Mouse (Mus musculus): ENCODE data around the gene Lingo2.

Lingo2 gene

DNA sequence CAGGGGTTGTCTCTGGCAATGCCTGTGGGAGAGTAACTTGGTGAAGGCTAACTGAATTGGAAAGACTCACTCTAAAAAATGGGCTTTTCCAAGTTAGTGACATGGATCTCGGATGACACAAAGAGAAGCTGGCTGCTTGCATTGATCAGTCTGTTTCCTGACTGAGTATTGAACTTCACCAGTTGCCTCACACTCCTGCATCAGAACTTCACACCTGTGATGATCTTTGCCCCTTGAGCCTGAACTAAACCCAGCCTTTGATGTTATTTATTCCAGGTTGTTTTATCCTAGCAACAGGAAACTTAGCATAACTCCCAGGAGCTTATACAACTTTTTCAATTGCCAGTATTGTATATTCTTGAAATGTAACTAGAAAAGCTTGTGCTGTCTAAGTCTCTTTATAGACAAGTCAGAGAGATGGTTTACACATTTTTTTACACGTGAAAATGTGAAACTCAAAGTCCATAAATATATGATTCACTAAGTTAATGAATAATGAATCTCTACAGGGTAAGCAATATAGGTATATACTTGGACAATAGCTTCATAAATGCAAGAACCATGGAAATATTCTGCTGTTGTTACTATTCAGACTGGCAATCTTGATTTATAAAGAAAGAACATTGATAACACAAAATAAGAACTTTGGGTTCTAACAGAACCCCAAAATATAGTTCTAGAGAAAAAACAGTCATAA lies 410.7 kb downstream of the Lingo2 start:
- no peak for DNase-seq (ENCODE audit: low spot score in 2 of 2)

DNA sequence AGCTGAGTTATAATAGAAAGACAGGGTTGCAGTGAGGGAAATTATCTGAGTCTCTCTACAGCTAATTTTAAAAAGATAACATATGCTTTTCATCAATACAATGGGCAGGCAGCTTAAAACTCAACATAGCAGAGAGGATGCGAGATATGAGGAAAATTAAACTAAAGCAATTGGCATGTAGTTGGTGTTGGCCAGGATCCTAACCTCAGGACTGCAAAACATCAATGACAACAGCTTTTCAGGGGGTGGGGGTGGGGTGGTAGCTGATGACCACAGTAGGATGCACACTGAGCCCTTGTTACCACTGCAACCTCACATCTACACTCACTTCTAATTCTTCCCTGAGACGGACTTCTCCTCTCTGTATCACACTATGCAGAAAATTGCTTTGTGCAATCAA lies 417.7 kb downstream of the Lingo2 start:
- no peak for DNase-seq (ENCODE audit: low spot score in 2 of 2)

DNA sequence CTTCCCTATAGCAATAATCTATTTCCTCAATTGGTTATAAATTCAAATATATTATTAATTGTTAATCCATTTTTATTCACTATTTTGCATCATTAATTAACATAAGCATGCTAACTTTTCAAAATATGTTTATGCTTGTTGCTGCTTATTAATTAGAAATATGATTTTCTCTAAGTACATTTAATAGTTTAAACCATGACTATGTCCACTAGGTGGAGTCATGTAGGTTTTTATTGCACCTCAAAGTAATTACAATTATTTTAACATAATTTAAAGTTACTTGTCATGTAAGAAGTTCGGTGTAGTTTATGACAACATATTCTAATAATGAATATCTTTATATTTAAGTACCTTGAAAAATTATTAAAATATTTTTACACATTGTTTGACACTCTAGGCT lies 461.3 kb downstream of the Lingo2 start:
- no peak for DNase-seq (ENCODE audit: low spot score in 2 of 2)

DNA sequence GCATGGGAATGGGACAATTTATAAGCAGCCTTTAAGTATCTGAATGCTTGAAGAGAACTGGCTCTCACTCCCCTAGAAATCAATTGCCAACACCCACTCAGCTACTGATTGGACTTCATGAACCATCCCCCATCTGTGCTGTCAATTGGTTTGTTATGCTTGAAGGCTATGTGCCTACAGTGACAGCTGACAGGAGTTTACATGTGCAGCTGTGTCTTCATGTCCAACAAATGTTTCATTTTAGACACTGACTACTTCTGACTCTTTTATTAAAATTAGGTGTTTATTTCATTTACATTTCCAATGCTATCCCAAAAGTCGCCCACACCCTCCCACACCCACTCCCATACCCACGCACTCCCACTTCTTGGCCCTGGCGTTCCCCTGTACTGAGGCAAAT lies 516.3 kb downstream of the Lingo2 start:
- no peak for DNase-seq (ENCODE audit: low spot score in 2 of 2)

DNA sequence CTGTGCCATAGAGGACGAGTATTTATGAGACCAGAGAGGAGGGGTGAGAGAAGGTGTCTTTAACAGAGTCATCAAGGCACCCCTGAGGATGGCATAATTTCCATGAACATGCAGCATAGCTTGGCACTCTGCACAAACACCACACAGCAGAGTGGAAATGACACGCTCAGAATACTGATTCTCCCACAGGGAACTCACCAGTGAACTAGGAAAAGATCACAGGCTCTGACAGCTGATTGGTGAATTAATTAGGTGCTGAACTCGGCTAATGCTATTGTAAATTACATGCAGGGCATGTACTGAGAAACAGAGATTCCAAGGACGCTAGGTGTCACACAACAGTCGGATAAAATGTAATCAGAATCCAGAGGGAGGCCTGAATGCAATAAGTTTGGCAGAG lies 525.4 kb downstream of the Lingo2 start:
- no peak for DNase-seq (ENCODE audit: low spot score in 2 of 2)

DNA sequence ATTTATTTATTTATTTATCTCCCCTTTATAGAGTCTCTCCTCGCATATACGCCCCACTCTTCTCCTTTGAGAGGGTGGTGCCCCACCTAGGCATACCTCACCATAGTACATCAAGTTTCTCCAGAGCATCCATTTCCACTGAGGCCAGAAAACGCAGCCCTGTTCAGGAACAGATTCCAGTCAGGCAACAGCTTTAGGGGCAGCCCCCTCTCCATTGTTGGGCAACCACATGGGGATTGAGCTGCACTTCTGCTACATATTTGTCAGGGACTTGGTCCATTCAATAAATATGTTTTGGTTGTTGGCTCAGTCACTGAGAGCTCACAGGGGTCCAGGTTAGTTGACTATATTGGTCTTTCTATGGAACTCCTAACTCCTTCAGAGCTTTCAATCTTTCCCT lies 544.2 kb downstream of the Lingo2 start:
- DNase-seq (ENCODE audit: low spot score in 2 of 2): peak in 1 of 2 experiments; percentile 46

DNA sequence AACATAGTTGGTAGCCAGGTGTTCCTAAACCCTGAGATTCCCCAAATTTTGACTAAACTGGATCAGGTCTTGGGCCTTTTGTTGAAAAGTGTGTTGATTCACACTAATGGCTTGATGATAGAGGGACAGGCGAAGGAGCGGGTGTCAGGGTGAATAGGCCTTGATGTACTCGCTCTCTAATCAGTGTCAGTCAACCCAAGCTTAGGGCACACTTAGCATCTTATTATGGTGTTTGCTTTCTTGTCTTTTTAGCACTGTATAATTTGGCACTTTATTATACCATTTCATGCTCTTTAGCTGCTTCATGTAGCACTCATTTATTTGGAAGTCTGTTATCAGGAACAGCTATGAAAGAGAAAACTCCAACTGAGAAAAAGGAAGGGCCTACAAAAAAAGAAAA lies 582.6 kb downstream of the Lingo2 start:
- no peak for DNase-seq (ENCODE audit: low spot score in 2 of 2)

DNA sequence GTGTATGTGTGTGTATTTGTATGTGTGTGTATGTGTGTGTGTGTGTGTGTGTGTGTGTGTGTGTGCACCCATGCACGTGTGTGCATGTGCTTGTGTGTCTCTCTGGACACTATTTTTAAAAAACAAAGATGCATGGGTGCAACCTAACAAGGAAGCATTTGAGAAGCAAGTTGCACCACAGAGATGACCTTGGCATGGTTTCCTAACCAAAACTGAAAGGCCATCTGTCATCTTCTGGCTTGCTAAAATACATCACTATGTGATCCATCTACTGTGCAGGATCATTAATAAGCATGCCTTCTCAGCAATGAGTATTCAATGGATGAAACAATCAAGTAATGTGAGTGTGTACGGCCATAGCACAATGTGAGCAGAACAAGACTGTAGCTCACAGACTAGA lies 597.1 kb downstream of the Lingo2 start:
- no peak for DNase-seq (ENCODE audit: low spot score in 2 of 2)

DNA sequence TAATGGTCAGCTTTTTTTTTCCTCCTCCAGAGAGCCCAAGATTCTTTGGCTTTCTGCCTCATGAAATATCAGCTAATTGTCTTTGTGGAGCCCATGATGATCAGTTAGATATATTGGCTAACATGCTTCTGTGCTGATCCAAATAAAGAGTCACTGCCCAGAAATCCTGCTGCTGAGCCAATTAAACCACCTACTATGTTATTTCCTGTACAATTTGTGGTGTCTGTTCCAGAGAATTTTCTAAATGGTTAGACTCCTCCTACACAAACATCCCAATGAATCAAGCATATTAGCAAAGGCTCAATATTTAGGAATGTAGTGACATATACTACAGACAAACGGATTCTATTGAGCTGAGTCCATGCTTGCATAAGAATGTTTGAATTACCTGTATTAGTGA lies 619.8 kb downstream of the Lingo2 start:
- DNase-seq (ENCODE audit: low spot score in 2 of 2): no peak

DNA sequence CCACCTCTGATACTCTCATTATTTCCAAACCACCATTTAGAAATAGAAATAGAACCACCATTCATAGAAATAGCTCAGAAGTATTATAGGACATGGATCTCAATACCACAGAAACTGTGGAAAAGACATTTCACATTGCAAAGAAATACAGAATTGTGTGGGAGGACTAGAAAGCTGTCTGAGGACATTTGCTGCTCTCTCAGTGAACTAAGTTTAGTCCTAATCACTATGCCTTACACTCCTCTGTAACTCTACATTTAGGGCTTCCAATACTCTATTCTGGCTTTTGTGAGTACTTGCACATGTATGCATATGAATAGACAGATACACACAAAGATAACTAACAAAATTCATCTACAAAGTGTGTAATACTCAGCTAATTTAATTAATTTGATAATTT lies 625.9 kb downstream of the Lingo2 start:
- no peak for DNase-seq (ENCODE audit: low spot score in 2 of 2)

DNA sequence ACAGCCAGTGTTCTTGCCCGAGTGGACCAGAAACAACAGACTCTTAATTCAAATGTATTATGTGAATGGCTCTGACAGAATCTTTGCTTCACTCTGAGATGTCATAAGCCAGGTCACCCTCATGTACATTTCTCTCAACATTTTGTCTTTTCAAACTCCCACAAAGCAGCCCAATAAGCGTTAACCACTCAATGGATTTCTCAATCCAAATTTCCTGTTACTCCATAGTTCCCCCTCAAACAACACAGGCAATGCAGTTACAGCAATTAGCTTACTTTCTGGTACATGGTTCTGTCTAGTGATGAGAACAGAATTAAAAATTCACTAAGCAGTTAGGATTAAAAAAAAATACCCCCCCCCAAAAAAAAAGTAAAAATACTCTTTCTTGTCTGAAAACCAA lies 638.5 kb downstream of the Lingo2 start:
- DNase-seq (ENCODE audit: low spot score in 2 of 2): no peak

DNA sequence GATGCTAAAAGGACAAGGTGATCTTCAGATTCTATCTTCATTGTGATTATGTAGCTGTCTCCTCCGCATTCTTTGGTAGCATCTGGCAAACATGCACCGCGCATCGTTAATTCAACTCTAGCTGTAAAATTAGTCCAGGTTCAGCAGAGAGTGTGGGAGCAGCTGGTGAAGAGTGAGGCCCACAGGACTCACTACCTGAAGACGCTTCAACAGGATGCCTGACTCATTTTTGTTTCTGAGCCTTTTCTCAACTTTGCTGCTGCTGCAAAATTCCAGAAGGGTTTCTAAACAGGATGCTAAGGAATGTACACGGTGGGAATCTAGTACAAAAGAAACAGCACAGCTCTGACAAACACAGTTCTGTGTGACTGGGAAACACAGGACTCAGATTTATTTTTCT lies 640.1 kb downstream of the Lingo2 start:
- DNase-seq (ENCODE audit: low spot score in 2 of 2): no peak

DNA sequence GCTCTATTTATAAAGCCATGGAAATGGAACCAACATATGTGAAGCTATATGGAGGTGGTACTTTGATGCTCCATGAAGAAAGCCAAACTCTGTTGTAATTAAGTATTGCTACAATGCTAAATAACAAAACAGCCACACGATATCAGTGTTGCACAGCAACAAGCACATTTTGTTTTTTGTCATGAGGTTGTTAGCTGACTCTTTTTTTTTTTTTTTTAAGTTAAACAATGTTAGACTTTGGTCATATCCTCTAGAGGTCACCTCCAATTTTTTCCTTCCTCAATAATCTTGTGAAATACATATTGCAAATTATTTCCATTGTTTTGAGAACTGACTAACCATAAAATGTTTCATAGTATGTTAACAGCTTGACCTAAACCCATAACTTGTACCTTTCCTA lies 646.3 kb downstream of the Lingo2 start:
- DNase-seq (ENCODE audit: low spot score in 2 of 2): no peak

DNA sequence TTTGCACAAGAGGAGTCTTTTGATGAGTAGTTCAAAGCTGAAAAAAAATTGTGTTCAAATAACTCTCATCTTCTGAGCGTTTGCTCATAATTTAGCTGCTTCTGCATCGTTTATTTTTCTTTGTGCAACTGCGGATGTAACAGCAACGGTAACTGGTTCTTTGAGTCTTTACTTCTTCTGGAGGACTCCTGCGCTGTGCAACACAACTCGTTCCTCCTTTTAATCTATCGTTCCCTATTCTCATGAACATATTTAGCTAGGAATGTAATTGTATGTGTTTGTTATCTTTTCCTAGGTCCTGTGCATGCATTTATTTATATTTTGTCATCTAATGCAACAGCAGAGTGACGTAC lies 661.9 kb downstream of the Lingo2 start:
- no peak for DNase-seq (ENCODE audit: low spot score in 2 of 2)

DNA sequence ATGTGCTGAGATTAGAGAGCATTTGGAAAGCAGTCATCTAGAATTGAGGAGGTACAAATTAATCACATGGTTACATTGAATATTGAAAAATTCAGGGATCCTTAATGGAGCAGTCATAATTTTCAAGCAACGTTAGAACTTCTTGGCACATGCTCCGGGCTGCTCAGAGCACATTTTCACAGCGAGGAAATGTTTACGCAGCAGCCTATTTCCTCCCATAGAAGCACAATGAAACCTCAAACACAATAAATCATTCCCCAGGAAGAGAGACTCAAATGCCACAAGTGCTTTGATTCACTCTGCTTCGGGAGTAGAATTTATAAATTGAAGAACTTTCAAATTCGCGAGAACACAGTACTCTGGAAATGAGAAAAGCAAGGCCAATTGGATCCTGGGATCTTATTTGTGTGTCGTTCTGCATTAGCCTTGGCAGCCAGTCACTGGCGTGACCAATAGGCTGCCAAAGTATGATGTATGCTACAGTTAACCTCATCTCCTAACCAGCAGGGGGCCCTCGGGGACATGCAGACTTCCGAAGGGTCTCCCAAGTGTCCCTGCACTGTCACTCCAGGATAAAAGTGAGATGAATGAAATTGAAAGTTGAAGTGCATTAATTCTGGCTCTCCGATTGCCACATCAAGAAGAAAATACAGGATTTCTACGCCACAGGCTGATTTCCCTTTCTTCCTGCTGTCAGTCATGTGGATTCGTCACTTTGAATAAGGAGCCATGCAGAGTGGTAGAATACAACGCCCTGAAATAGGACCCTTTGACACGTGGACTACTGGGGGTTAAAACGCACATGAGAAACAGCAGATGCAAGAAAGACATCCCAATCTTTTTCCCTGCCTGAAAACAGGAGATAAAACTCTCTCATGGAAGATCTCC lies 662.5 kb downstream of the Lingo2 start:
- DNase-seq (ENCODE audit: low spot score in 2 of 2): no peak

DNA sequence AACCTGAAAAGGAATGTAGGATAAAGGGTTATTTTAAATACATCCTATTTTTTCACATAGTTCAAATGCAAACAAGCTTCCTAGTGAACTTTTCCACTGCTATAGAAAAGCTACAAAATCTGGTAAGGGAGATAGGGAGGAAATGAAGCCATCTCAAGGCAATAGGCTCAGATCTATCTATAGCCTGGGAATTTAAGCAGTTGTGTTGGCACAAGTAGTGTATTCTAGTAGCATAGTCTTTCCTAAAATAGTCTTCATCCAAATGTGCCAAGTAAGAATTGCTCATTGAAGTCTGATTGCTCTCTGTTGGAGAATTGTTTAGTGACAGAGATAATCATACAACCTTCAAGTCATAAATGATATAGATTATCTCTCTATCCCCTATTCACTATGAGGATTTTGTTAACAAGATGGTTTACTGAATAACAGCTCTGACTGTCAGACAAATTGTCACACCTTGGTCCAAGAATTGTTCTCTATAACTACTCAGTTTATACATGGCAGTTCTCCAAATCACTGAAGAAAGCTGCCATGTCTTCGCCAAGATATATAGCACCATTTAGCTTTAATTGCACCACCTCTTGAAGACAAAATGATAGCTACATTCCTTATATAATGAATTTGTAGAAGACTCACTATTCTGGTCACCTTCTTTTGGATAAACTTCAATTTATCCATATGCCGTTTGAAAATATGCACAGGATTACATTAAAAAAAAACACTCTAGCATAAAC lies 688.9 kb downstream of the Lingo2 start:
- DNase-seq (ENCODE audit: low spot score in 2 of 2): no peak

DNA sequence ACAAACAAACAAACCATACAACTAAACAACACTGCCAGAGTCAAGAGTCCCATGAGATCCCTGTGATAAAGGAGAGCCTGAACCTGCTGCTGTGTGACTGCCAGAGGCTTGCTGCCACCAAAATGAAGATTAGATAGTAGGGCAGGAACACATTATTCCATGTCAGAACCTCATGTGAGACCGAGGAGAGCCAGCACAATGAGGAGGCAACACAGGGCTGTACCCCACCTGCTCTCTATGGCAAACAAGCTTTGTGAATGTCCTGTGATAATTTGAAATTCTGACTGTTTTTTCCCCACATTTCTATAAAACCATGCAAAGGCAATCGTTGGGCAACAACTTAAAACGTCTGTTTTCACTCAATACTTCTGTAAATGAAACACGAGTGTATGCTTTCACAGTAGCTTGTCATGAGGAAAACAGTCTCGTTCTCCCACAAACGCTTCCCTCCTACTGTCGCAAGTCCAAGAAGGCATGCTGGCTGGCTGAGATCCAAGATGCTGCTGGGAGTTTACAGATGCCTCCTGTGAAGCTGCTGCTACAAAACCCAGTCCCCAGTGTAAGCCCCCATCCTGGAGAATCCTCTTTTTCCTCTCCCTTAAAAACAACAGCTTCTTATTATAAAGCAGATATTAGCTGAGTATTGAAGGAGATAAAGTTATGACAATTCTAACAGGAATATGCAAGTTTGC lies 765.2 kb downstream of the Lingo2 start:
- no peak for DNase-seq (ENCODE audit: low spot score in 2 of 2)

DNA sequence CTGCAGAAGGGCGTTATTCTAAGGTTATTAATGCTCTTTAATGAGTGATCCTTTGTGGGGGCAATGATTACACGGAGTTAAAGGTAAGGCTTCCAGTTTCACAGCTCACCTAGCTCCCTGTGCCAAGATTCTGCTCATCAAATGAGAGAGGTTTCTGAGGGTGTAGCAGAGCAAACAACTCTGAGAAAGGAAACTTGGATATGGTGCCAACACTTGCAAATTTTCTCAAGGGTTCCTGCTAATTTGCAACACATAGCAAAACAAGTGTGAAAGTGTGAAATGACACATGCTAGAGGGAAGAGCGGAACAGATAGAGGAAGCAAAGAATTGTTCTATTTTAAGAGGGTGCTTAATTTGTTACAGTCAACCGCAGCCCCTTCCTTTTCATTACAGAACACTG lies 767.9 kb downstream of the Lingo2 start:
- no peak for DNase-seq (ENCODE audit: low spot score in 2 of 2)

DNA sequence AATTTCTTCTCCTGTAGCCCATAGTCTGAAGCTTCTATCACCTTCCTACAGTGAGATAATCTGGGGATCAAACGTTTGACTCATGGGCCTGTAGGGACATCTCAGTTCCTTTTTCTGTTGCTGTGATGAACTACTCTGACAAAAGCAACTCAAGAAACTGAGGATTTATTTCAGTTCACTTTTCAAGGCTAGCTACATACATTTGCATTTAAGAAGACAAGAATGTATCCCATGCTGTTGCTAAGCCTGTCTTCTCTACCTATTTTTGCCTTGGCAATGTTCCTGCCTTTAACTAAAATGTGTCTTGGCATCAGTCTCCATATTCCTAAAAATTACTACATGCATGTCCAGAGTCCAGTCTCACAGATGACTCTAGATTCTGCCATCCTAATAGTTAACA lies 781.4 kb downstream of the Lingo2 start:
- DNase-seq (ENCODE audit: low spot score in 2 of 2): no peak

DNA sequence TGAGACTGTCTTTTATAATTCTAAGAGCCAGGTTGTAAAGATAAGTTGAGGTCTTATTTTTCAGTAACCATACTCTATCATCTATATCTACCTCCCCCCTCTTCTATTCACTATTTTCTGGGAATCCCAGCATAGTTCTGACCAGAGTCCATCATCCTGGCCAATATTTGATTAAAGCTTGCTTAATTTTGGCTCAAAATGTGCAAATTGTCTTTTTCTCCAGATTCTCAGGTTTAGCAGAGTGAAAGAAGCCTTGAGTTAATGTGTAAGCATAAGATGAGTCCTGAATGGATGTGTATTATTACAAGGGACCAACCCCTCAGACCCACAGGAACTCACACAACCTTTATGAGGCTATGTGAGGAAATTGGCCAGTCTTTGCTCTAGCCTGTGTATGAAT lies 820.2 kb downstream of the Lingo2 start:
- DNase-seq (ENCODE audit: low spot score in 2 of 2): no peak

DNA sequence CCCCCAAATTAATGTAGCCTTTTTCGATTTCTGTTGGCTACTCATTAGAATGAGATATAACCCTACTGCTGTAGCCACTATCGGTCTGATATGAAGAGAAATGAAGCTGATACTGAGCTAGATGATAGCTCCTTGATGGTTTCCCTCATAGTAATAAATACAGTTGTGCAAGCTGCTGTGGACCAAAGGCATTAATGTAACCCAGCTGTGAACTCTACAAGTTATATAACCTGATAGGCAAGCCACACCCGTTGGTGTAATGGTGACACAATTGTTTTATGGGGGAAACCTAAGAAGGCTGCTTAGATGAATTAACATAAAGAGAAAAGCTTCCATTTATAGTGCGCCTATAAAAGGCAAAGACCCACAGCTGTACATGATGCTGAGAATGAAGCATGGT lies 856.1 kb downstream of the Lingo2 start:
- DNase-seq (ENCODE audit: low spot score in 2 of 2): no peak

All from spleen, postnatal 4 days (tissue).